Mouse (Mus musculus): ENCODE measurements around the gene Zbtb45. TPM values are rescaled to one million over a fixed set of nuclear protein-coding genes. Genes with fewer than 3 reads are reported as not detected.

The Zbtb45 gene
- polyA plus RNA-seq, 1 experiment from 2014 or later, result 34.7 TPM

GRCm38 (mm10) chr7:12957511-12957910 is 52.3 kb downstream of the Zbtb45 start:
- Histone ChIP-seq H3K4me1 (ENCODE audit: control insufficient read depth, insufficient read depth, low read length) (no peaks in the 10 kb centered on the region), H3K36me3 (ENCODE audit: control insufficient read depth, insufficient read depth, low read length) (no peaks in the 10 kb centered on the region), H3K27ac (ENCODE audit: low read depth, low read length) (no peak overlapping the region), H3K4me2 (ENCODE audit: low read length) (no peak overlapping the region), H3K4me3 (ENCODE audit: low read depth, low read length) (no peak overlapping the region), H3K9ac (ENCODE audit: low read length) (no peak overlapping the region), H3K9me3 (replicated peaks; ENCODE audit: control insufficient read depth, low read length) (no peaks in the 10 kb centered on the region), H3K27me3 (replicated peaks; ENCODE audit: control insufficient read depth, insufficient read depth, low read length) (no peaks in the 10 kb centered on the region)
- WGBS, result 68% methylated on average over 5 of the region's 5 CpGs
- ATAC-seq, result no peak
- no peak for DNase-seq (ENCODE audit: low spot score)

DNA sequence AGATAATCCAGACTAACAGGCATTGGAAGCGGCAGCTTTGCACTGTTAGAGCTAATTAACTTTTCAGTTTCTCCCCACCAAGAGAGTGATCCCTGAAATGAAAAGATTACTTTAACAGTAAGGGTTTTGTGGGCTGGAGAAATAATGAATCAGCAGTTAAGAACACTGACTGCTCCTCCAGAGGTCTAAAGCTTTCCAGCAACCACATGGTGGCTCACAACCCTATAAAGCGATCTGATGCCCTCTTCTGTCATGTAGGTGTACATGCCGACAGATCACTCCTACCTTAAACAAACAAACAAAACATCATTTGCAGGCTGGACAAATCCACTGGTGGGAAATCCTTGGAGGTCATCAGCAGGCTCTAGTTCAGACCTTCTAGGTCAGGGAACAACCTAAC is 54.9 kb downstream of the Zbtb45 start:
- no peaks in the 10 kb centered on the region for H3K27me3 ChIP-seq (replicated peaks; ENCODE audit: control insufficient read depth, insufficient read depth, low read length)
- no peak overlapping the region for H3K27ac ChIP-seq (ENCODE audit: low read depth, low read length)
- 0 out of 2 replicates have a peak, but pooled peaks cover 3% of the 10 kb centered on the region for H3K4me1 ChIP-seq (ENCODE audit: control insufficient read depth, insufficient read depth, low read length)
- no peaks in the 10 kb centered on the region for H3K9me3 ChIP-seq (replicated peaks; ENCODE audit: control insufficient read depth, low read length)
- no peak overlapping the region for H3K9ac ChIP-seq (ENCODE audit: low read length)
- WGBS, result 53% methylated on average over 3 of the region's 3 CpGs
- DNase-seq (ENCODE audit: low spot score), result no peak
- no peak overlapping the region for H3K4me2 ChIP-seq (ENCODE audit: low read length)
- H3K36me3 ChIP-seq (ENCODE audit: control insufficient read depth, insufficient read depth, low read length), result no peaks in the 10 kb centered on the region
- no peak for ATAC-seq
- H3K4me3 ChIP-seq (ENCODE audit: low read depth, low read length), result no peak overlapping the region

Other genes starting within 250 kb of the Zbtb45 start
- 15.7 and 20.6 TPM in 2 replicates for gene Zscan18, start 206.4 kb downstream of the Zbtb45 start, polyA plus RNA-seq (2014; fragmentation: Nextera tagmentation; extraction: Ambion mirVana)
- 16.1 and 23.6 TPM in 2 replicates for gene Zfp329, start 191.2 kb downstream of the Zbtb45 start, polyA plus RNA-seq (2014; fragmentation: Nextera tagmentation; extraction: Ambion mirVana)
- gene Zfp110, start 175.3 kb downstream of the Zbtb45 start, polyA plus RNA-seq (2014; fragmentation: Nextera tagmentation; extraction: Ambion mirVana), result 29.7 and 38.8 TPM in 2 replicates
- gene Zfp128, start 128.9 kb downstream of the Zbtb45 start, polyA plus RNA-seq (2014; fragmentation: Nextera tagmentation; extraction: Ambion mirVana), result 8.9 and 10.5 TPM in 2 replicates
- gene Zscan22, start 112.2 kb downstream of the Zbtb45 start, polyA plus RNA-seq (2014; fragmentation: Nextera tagmentation; extraction: Ambion mirVana), result 15.4 and 16.3 TPM in 2 replicates
- gene Rps5, start 87.7 kb downstream of the Zbtb45 start, polyA plus RNA-seq (2014; fragmentation: Nextera tagmentation; extraction: Ambion mirVana), result 740 and 1,089 TPM in 2 replicates
- gene Rnf225, start 82.6 kb downstream of the Zbtb45 start, polyA plus RNA-seq (2014; fragmentation: Nextera tagmentation; extraction: Ambion mirVana), result 0.48 and 0.57 TPM in 2 replicates
- gene Zfp324, start 44.2 kb downstream of the Zbtb45 start, polyA plus RNA-seq (2014; fragmentation: Nextera tagmentation; extraction: Ambion mirVana), result 10.1 and 11.4 TPM in 2 replicates
- gene Zfp446, start 32.2 kb downstream of the Zbtb45 start, polyA plus RNA-seq (2014; fragmentation: Nextera tagmentation; extraction: Ambion mirVana), result 4.5 and 4.9 TPM in 2 replicates
- gene Slc27a5, start 11.8 kb downstream of the Zbtb45 start, polyA plus RNA-seq (2014; fragmentation: Nextera tagmentation; extraction: Ambion mirVana), result 0.10 TPM in 1 of 2 replicates, not detected in the other
- 266 and 317 TPM in 2 replicates for gene Trim28, start 10.9 kb downstream of the Zbtb45 start, polyA plus RNA-seq (2014; fragmentation: Nextera tagmentation; extraction: Ambion mirVana)
- 189 and 215 TPM in 2 replicates for gene Chmp2a, start 24.8 kb upstream of the Zbtb45 start, polyA plus RNA-seq (2014; fragmentation: Nextera tagmentation; extraction: Ambion mirVana)
- 73.4 and 77.9 TPM in 2 replicates for gene Ube2m, start 28.2 kb upstream of the Zbtb45 start, polyA plus RNA-seq (2014; fragmentation: Nextera tagmentation; extraction: Ambion mirVana)
- gene Mzf1, start 44.7 kb upstream of the Zbtb45 start, polyA plus RNA-seq (2014; fragmentation: Nextera tagmentation; extraction: Ambion mirVana), result 4.0 and 6.3 TPM in 2 replicates
- 0.04 and 0.06 TPM in 2 replicates for gene Vmn1r85, start 85.1 kb upstream of the Zbtb45 start, polyA plus RNA-seq (2014; fragmentation: Nextera tagmentation; extraction: Ambion mirVana)
- not detected in 2 replicates for gene Vmn1r86, start 109.9 kb upstream of the Zbtb45 start, polyA plus RNA-seq (2014; fragmentation: Nextera tagmentation; extraction: Ambion mirVana)
- not detected in 2 replicates for gene Vmn1r87, start 130.1 kb upstream of the Zbtb45 start, polyA plus RNA-seq (2014; fragmentation: Nextera tagmentation; extraction: Ambion mirVana)
- not detected in 2 replicates for gene Vmn1r88, start 149.5 kb upstream of the Zbtb45 start, polyA plus RNA-seq (2014; fragmentation: Nextera tagmentation; extraction: Ambion mirVana)
- gene Vmn1r89, start 203.0 kb upstream of the Zbtb45 start, polyA plus RNA-seq (2014; fragmentation: Nextera tagmentation; extraction: Ambion mirVana), result not detected in 2 replicates

All from forebrain, embryonic 14.5 days (tissue).